Mouse (Mus musculus) lung, postnatal 0 days (tissue): ENCODE results near the gene Capn8. TPM values are rescaled to one million over a fixed set of nuclear protein-coding genes. Genes with fewer than 3 reads are reported as not detected.

ENCODE experiments used
- ATAC-seq: fragments of 200-750 bp; cut with Nextera tagmentation; 2 replicates; pipeline ENCODE4 v1.8.0; 2017; ENCODE audit warnings: moderate library complexity
- DNase-seq: peaks from one replicate; pipeline ENCODE4 v3.0.0-alpha.2; 2016; ENCODE audit warnings: low spot score
- H3K27ac ChIP-seq: fragments of 300-500 bp; sonication (generic); 2 replicates; pipeline ENCODE4 v1.5.1; 2014; ENCODE audit warnings: antibody characterized with exemption, mild to moderate bottlenecking, low read length, mixed read lengths
- H3K27me3 ChIP-seq: fragments of 300-500 bp; sonication (generic); replicated peaks from 2 replicates; pipeline ENCODE4 v1.6.1; 2014; ENCODE audit warnings: low read length, mixed read lengths; ENCODE audit not compliant: insufficient read depth
- H3K36me3 ChIP-seq: fragments of 300-500 bp; sonication (generic); 2 replicates; pipeline ENCODE4 v1.6.1; 2014; ENCODE audit warnings: low read length, mixed read lengths; ENCODE audit not compliant: insufficient read depth
- H3K4me1 ChIP-seq: fragments of 300-500 bp; sonication (generic); 2 replicates; pipeline ENCODE4 v1.6.1; 2014; ENCODE audit warnings: antibody characterized with exemption, low read depth, low read length, mixed read lengths; ENCODE audit not compliant: insufficient read depth
- H3K4me2 ChIP-seq: fragments of 300-500 bp; sonication (generic); replicated peaks from 2 replicates; pipeline ENCODE4 v1.6.1; 2014; ENCODE audit warnings: low read depth, mild to moderate bottlenecking, low read length, moderate library complexity, mixed read lengths
- H3K4me3 ChIP-seq: fragments of 300-500 bp; sonication (generic); 2 replicates; pipeline ENCODE4 v1.5.1; 2014; ENCODE audit warnings: low read depth, low read length
- H3K9ac ChIP-seq: fragments of 300-500 bp; sonication (generic); replicated peaks from 2 replicates; pipeline ENCODE4 v1.6.1; 2014; ENCODE audit warnings: low read depth, mild to moderate bottlenecking
- H3K9me3 ChIP-seq: fragments of 300-500 bp; sonication (generic); 2 replicates; pipeline ENCODE4 v1.6.1; 2016; ENCODE audit warnings: low read length, mixed read lengths
- CTCF ChIP-seq: IDR thresholded peaks from 2 replicates; pipeline ENCODE4 v1.5.1; 2016; ENCODE audit warnings: antibody characterized with exemption, mild to moderate bottlenecking
- EP300 ChIP-seq: IDR thresholded peaks from 2 replicates; pipeline ENCODE4 v1.6.1; 2016; ENCODE audit warnings: antibody characterized with exemption, mild to moderate bottlenecking, control low read depth
- WGBS: fragments of 180-500 bp; shearing (Covaris S2); extraction: QIAGEN DNeasy Blood & Tissue Kit; methylation state at CpG from one replicate; pipeline ENCODE4 v1.1.7; 2014; 5-methylcytosine and 5-hydroxymethylcytosine counted together
- polyA plus RNA-seq: library from polyadenylated mRNA; unstranded; fragments of >200 nt; fragmentation: Nextera tagmentation; extraction: Ambion mirVana; gene quantifications from 2 replicates; pipeline ENCODE4 v1.2.1, GENCODE M21; 2015

Gene Capn8
- polyA plus RNA-seq, result 0.25 and 0.57 TPM in 2 replicates

- Histone ChIP-seq H3K27me3 (no peaks in the 10 kb centered on the region), H3K4me1 (0 out of 2 replicates have a peak, but pooled peaks cover 3% of the 10 kb centered on the region), H3K36me3 (no peaks in the 10 kb centered on the region), H3K4me2 (no peak within 1 kb of the TSS), H3K4me3 (no peak within 1 kb of the TSS), H3K9ac (no peak within 1 kb of the TSS), H3K9me3 (no peaks in the 10 kb centered on the region), H3K27ac (no peak within 1 kb of the TSS)
- TF ChIP-seq EP300 (no peak), CTCF (peak; percentile 53)
- ATAC-seq (peak; percentile 12; the same call in 1 of the 2 replicates), DNase-seq (peak; percentile 47)
- WGBS, result 70% methylated on average over 5 of the region's 5 CpGs
Measured at GRCm38 (mm10) chr1:182564408-182565120, at the start of gene Capn8. TSS of gene Capn8 (plus strand) at chr1:182565007.

DNA sequence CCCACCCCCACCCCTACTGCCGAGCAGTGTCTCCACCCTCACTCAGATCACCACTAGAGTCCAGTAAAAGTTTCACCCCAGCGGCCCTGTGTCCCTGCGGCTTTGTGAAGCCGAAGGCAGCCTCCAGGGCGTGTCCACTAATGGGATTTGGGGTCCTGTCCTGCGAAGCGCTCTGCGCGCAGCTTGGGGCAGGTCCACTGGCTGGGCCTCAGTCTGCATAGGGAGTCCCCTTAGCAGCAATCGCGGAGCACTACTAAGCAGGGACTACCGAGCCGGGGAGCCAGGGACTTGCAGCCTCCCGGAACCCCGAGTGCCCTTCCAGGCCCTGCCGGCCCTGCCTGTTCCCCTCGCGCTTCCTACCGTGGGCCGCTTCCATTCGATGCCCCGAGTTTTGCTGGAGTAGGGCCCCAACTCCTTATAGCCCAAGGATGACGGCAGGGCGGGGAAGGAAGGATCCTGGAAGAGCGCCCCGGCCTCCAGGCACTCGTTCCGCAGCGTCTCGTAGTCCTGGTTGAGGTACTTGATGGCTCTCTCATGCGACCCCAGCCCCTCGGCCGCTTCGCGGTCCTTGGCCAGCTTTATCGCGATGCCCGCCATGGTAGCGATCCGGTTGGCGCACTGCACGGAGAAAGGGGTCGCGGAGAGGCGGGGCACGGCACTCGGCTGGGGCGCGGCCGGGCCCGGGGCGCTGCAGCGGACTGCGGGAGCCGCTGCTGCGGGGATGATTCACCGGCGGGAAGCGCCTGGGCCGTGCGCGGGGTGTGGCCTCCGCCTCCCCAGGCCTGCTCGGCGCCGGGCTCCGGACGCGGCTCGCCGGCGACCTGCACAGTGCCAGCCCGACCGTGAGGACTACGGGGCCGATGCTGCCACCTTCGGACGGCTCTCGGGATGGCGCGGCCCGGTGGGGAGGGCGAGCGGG, 47.8 kb upstream of the Capn8 start, which contains the start of gene Capn2:
Capn2 (minus strand) TSS at position 851 of the 919 bp plus-strand sequence.
- H3K27me3 ChIP-seq, result no peaks in the 10 kb centered on the region
- H3K36me3 ChIP-seq, result no peaks in the 10 kb centered on the region
- TF ChIP-seq CTCF (peak; percentile 82), EP300 (no peak)
- H3K4me3 ChIP-seq, result peak within 1 kb of the TSS; percentile 82
- peak within 1 kb of the TSS; percentile 95 for H3K27ac ChIP-seq
- DNase-seq (peak; percentile 93), ATAC-seq (peak; percentile 89)
- peak within 1 kb of the TSS; percentile 87 for H3K4me2 ChIP-seq
- no peaks in the 10 kb centered on the region for H3K9me3 ChIP-seq
- peak within 1 kb of the TSS; percentile 91 for H3K9ac ChIP-seq
- peaks cover 19% of the 10 kb centered on the region for H3K4me1 ChIP-seq
- WGBS, result under 1% methylated on average over 69 of the region's 84 CpGs

DNA sequence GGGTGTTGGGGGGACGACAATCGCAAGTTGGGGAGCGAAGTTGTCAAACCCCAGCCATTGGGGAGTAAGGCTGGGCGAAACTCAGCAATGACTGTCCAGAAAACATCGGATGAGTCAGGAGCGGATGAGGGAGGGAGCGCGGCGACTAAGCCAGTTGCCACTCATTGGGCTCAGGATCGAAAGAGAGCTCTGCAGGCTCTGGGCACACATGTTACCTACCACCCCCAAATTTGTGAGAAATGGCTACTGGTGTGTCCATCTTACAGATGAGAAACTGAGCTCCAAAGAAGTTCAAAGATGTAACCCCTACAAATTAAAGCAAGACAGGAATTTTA, 47.2 kb upstream of the Capn8 start:
- peak overlapping the region; percentile 91 for H3K9ac ChIP-seq
- WGBS, result 5% methylated on average over 10 of the region's 10 CpGs
- no peaks in the 10 kb centered on the region for H3K36me3 ChIP-seq
- TF ChIP-seq EP300, result no peak
- TF ChIP-seq CTCF, result no peak
- no peak for ATAC-seq
- H3K27ac ChIP-seq, result peak overlapping the region; percentile 95
- peak overlapping the region; percentile 82 for H3K4me3 ChIP-seq
- H3K4me2 ChIP-seq, result peak overlapping the region; percentile 87
- no peaks in the 10 kb centered on the region for H3K9me3 ChIP-seq
- DNase-seq, result no peak
- peaks cover 19% of the 10 kb centered on the region for H3K4me1 ChIP-seq
- no peaks in the 10 kb centered on the region for H3K27me3 ChIP-seq

GRCm38 (mm10) chr1:182518143-182518680, 46.6 kb upstream of the Capn8 start:
- WGBS, result 82% methylated on average over 10 of the region's 10 CpGs
- Histone ChIP-seq H3K9me3 (no peaks in the 10 kb centered on the region), H3K9ac (no peak overlapping the region), H3K4me1 (peaks cover 19% of the 10 kb centered on the region), H3K4me3 (no peak overlapping the region), H3K36me3 (no peaks in the 10 kb centered on the region), H3K27me3 (no peaks in the 10 kb centered on the region), H3K4me2 (no peak overlapping the region), H3K27ac (no peak overlapping the region)
- no peak for DNase-seq
- TF ChIP-seq EP300 (no peak), CTCF (no peak)
- ATAC-seq, result no peak

DNA sequence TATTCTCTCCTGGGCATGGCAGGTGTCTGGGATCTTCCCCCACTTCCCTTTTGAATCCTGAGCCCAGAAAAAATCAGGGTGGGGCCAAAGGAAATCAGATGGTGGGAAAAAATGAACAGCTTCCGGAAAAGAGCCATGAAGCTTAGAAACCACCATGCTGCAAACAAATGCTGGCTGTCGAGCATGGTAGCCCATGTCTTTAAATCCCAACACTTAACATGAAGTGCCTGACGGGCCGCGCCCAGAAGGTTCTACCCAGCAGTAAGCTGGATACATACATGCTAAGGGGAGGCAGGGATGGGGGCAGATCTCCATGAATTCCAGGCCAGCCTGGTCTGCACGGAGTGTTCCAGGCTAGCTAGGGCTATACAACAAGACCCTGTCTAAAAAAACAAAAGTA, 46.0 kb upstream of the Capn8 start:
- Histone ChIP-seq H3K4me3 (no peak overlapping the region), H3K4me2 (no peak overlapping the region), H3K27me3 (no peaks in the 10 kb centered on the region), H3K4me1 (peaks cover 19% of the 10 kb centered on the region), H3K27ac (no peak overlapping the region), H3K9ac (no peak overlapping the region), H3K36me3 (no peaks in the 10 kb centered on the region), H3K9me3 (no peaks in the 10 kb centered on the region)
- no peak for DNase-seq
- ATAC-seq, result no peak
- TF ChIP-seq CTCF (no peak), EP300 (no peak)
- WGBS, result 51% methylated on average over 6 of the region's 6 CpGs

DNA sequence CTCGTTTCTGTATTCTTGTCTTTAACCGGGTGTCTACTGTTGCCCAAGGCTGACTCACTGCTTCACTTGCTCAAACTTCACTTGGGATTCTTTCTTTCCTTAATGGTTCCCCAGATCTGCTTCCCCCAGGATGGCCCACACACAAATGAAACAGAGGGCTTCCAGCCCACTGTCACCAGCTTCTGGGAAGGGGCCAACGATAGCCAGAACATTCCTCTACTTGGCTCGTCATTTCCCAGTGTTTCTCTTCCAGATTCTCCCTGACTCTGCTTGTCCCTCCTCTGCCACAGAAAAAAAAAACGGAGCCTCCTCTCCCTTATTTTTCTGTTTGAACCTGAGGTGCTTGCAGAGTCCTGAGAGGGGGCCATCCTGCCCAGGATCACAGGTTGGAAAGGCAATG, 45.5 kb upstream of the Capn8 start:
- TF ChIP-seq EP300 (no peak), CTCF (no peak)
- no peak overlapping the region for H3K9ac ChIP-seq
- no peaks in the 10 kb centered on the region for H3K9me3 ChIP-seq
- ATAC-seq (no peak), DNase-seq (peak; percentile 30)
- H3K36me3 ChIP-seq, result no peaks in the 10 kb centered on the region
- 0 out of 2 replicates have a peak overlapping the region, but pooled peaks have one; percentile 22 for H3K4me2 ChIP-seq
- no peak overlapping the region for H3K4me3 ChIP-seq
- H3K27me3 ChIP-seq, result no peaks in the 10 kb centered on the region
- H3K27ac ChIP-seq, result peak overlapping the region; percentile 73
- WGBS, result 57% methylated on average over 5 of the region's 5 CpGs
- H3K4me1 ChIP-seq, result peaks cover 19% of the 10 kb centered on the region
